Mouse (Mus musculus): ENCODE results near the gene Olfr549. TPM values are rescaled to one million over a fixed set of nuclear protein-coding genes. Genes with fewer than 3 reads are reported as not detected.
A peak's percentile ranks its signal among the peaks of the same experiment; 100 is the strongest.

The Olfr549 gene
- polyA plus RNA-seq, 1 experiment from 2014 or later = not detected

GRCm38 (mm10) chr7:102534449-102534848 lies 15.2 kb upstream of the Olfr549 start, which contains the start of gene Olfr547:
Olfr547 (plus strand) TSS chr7:102534749.
- no peaks in the 10 kb centered on the region for H3K36me3 ChIP-seq
- 94% methylated on average over 1 of the region's 1 CpGs for WGBS
- H3K27ac ChIP-seq = no peak within 1 kb of the TSS
- no peaks in the 10 kb centered on the region for H3K27me3 ChIP-seq
- H3K4me1 ChIP-seq (replicated peaks) = no peaks in the 10 kb centered on the region
- no peak within 1 kb of the TSS for H3K4me3 ChIP-seq (replicated peaks)
- H3K9ac ChIP-seq (replicated peaks) = no peak within 1 kb of the TSS
- no peak for ATAC-seq
- no peaks in the 10 kb centered on the region for H3K9me3 ChIP-seq
- no peak within 1 kb of the TSS for H3K4me2 ChIP-seq (replicated peaks)

DNA sequence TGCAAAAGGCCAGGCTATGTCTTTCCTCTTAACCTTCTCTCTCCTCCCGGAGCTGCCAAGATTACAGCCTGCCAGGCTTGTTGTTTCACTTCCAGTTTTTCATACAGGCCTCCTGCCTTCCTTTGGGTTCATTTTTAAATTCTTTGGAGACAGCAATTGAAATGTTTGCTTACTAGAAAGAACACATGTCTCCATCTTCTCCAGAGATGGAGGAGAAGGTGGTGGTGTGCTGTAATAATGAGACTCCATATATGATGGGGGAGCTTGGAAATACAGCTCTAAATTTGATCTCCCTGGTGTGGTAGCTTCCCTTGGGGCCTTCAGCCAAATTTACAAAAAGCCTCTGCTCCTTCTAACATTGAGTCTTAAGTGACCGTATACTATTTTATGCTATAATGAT lies 9.1 kb upstream of the Olfr549 start, which contains the start of gene Olfr548-ps1:
Olfr548-ps1 (plus strand) TSS at position 301 of the 400 bp plus-strand sequence.
- no peaks in the 10 kb centered on the region for H3K4me1 ChIP-seq (replicated peaks)
- no peaks in the 10 kb centered on the region for H3K27me3 ChIP-seq
- no peak for ATAC-seq
- no peak within 1 kb of the TSS for H3K27ac ChIP-seq
- H3K9me3 ChIP-seq = no peaks in the 10 kb centered on the region
- H3K9ac ChIP-seq (replicated peaks) = no peak within 1 kb of the TSS
- H3K4me3 ChIP-seq (replicated peaks) = no peak within 1 kb of the TSS
- 93% methylated on average over 2 of the region's 2 CpGs for WGBS
- no peak within 1 kb of the TSS for H3K4me2 ChIP-seq (replicated peaks)
- H3K36me3 ChIP-seq = no peaks in the 10 kb centered on the region

DNA sequence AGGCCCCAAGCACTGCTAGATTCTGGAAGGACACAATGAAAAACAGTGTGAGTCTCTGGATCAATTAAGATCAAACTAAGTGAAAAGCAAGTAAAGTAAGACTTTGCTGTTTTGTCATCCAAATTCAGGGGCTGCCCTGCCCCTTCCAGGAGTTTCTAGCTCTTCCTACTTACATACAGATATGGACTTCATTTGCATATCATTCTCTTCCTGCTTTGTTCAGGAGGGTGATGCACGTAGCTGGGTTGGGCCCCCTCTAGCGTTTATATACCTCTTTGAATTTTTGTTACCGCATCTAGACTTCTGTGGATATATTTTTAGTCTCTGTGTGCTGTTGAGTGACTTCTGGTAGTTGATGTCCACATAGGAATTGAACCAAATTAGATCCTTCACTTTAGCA lies 8.4 kb upstream of the Olfr549 start:
- 71% methylated on average over 3 of the region's 3 CpGs for WGBS
- no peak overlapping the region for H3K9ac ChIP-seq (replicated peaks)
- H3K4me2 ChIP-seq (replicated peaks) = no peak overlapping the region
- no peaks in the 10 kb centered on the region for H3K4me1 ChIP-seq (replicated peaks)
- ATAC-seq = no peak
- no peaks in the 10 kb centered on the region for H3K36me3 ChIP-seq
- no peaks in the 10 kb centered on the region for H3K27me3 ChIP-seq
- H3K9me3 ChIP-seq = no peaks in the 10 kb centered on the region
- no peak overlapping the region for H3K27ac ChIP-seq
- H3K4me3 ChIP-seq (replicated peaks) = no peak overlapping the region

GRCm38 (mm10) chr7:102553279-102553678 lies 3.6 kb downstream of the Olfr549 start:
- Histone ChIP-seq H3K36me3 (no peaks in the 10 kb centered on the region), H3K9me3 (no peaks in the 10 kb centered on the region), H3K27me3 (no peaks in the 10 kb centered on the region), H3K4me2 (replicated peaks) (no peak overlapping the region), H3K9ac (replicated peaks) (no peak overlapping the region), H3K27ac (no peak overlapping the region), H3K4me3 (replicated peaks) (no peak overlapping the region), H3K4me1 (replicated peaks) (no peaks in the 10 kb centered on the region)
- no peak for ATAC-seq
- WGBS = 85% methylated on average over 3 of the region's 3 CpGs

DNA sequence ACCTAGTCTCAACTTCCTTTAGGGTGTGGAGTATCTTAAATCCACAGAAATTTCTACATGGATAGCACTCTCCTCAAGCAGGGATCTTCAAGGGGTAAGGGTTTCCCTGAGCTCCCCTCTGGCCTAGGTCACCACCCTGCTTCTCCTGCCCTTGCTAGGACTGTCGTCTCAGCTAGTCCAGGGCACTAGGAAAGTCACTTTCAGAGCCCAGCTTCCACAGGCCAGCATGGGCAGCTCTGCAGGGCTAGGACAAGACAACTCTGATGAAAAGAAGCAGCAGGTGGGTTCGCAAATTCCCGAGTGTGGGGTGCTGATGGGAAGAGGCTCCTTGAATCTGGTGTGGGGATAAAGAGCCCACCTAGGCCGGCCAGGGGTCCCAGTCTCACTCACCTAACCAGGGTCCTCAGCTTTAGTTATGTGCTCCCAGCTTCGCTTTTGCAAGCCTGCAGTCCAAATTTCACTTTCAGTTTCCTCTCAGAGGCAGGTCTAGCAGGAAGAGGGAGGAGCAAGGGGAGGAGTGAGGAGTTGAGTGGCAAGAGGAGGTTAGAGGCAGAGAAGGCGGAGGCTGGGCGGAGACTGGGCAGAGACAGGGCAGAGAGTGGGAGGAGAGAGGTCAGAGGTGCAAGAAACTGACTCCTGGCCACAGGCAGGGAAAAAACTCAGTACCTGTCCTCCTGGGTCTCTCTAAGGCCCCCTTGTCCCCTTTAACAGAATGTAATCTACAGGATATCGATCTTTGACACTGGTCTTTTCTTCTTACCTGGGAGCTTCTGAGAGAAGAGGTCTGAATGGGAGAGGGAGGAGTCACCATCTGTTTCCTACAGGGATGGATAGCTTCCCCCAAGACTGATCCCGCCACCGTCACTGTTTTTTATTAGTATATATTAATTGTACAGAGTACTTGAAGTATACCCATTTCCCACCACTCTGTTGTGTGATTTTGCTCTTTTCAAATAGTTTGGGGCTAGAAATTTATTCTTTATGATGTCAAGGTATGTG lies 15.6 kb downstream of the Olfr549 start, which contains the start of gene Trim21:
Trim21 (minus strand) TSS at position 488 of the 999 bp plus-strand sequence.
- Histone ChIP-seq H3K4me3 (replicated peaks) (peak within 1 kb of the TSS; percentile 23), H3K4me2 (replicated peaks) (peak within 1 kb of the TSS; percentile 38), H3K27ac (no peak within 1 kb of the TSS), H3K27me3 (no peaks in the 10 kb centered on the region), H3K9ac (replicated peaks) (no peak within 1 kb of the TSS), H3K4me1 (replicated peaks) (peaks cover 8% of the 10 kb centered on the region; the same call in 1 of the 2 replicates), H3K9me3 (no peaks in the 10 kb centered on the region), H3K36me3 (no peaks in the 10 kb centered on the region)
- 23% methylated on average over 10 of the region's 10 CpGs for WGBS
- peak; percentile 68 for ATAC-seq

GRCm38 (mm10) chr7:102566219-102566618 lies 16.5 kb downstream of the Olfr549 start:
- H3K27me3 ChIP-seq = no peaks in the 10 kb centered on the region
- no peak overlapping the region for H3K4me2 ChIP-seq (replicated peaks)
- ATAC-seq = no peak
- no peaks in the 10 kb centered on the region for H3K36me3 ChIP-seq
- 91% methylated on average over 4 of the region's 4 CpGs for WGBS
- no peak overlapping the region for H3K4me3 ChIP-seq (replicated peaks)
- no peaks in the 10 kb centered on the region for H3K9me3 ChIP-seq
- H3K4me1 ChIP-seq (replicated peaks) = no peaks in the 10 kb centered on the region; the same call in 1 of the 2 replicates
- H3K9ac ChIP-seq (replicated peaks) = no peak overlapping the region
- H3K27ac ChIP-seq = no peak overlapping the region

GRCm38 (mm10) chr7:102571142-102571541 lies 21.5 kb downstream of the Olfr549 start, which contains the start of gene Olfr550:
Olfr550 (plus strand) TSS chr7:102571442.
- Histone ChIP-seq H3K27ac (no peak within 1 kb of the TSS), H3K36me3 (no peaks in the 10 kb centered on the region), H3K4me2 (replicated peaks) (no peak within 1 kb of the TSS), H3K27me3 (no peaks in the 10 kb centered on the region), H3K4me3 (replicated peaks) (no peak within 1 kb of the TSS), H3K9ac (replicated peaks) (no peak within 1 kb of the TSS), H3K4me1 (replicated peaks) (peaks cover 13% of the 10 kb centered on the region), H3K9me3 (no peaks in the 10 kb centered on the region)
- 95% methylated on average over 8 of the region's 8 CpGs for whole genome bisulfite sequencing
- ATAC-seq = no peak

DNA sequence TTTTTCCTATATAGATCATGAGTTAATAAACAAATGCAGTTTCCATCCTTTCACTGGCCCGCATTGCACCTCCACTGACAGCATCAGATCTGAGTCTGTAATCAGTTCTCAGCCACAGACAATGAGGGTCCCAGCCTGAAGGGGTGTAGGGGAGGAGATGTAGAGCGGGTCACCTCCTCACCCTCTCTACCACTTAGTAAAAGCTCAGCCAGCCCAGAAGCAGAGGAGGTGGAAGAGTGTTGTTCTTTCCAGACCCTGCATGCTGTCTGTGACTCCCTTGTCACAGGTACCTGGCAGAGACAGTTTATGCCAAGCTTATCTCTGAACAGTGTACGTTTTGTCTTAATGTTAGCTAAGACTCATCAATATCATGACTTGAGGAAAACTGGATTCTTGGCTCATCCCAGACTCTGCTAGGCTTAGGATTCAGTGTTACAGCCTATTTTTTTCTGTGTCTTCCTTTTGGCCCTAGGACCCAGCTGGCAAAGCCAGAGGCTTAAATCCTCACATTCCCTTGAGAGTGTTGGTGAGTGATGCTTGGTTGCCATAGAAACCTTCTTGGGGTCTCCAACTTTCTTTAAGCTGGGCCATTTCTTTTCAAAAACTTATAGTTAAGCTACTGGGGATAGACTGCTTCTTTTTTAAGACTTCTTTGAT lies 23.6 kb downstream of the Olfr549 start:
- peaks cover 13% of the 10 kb centered on the region for H3K4me1 ChIP-seq (replicated peaks)
- no peak overlapping the region for H3K4me3 ChIP-seq (replicated peaks)
- no peak overlapping the region for H3K4me2 ChIP-seq (replicated peaks)
- no peaks in the 10 kb centered on the region for H3K9me3 ChIP-seq
- H3K27ac ChIP-seq = peak overlapping the region; percentile 6; the same call in 1 of the 2 replicates
- ATAC-seq = peak; percentile 88
- no peaks in the 10 kb centered on the region for H3K27me3 ChIP-seq
- H3K36me3 ChIP-seq = no peaks in the 10 kb centered on the region
- 35% methylated on average over 3 of the region's 3 CpGs for WGBS
- no peak overlapping the region for H3K9ac ChIP-seq (replicated peaks)

DNA sequence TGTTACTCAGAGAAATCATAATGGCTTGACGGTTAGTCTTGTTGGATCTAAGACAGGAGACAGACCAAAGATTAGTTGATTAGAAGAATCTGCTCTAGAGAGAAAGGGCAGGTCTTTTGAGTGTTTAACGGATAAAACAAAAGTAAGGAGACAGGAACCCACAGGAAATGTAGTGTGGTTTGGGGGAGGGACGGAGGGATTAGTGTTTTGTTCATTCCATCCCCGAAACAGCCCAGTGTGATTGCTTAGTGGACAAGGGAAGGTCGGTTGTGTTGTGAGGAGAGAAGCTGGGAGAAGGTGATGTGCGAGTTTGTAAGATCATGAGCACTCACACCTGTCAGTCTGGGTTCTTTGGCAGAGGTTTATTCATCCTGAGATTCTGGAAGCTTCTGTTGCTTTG lies 26.3 kb downstream of the Olfr549 start:
- no peak for ATAC-seq
- 63% methylated on average over 6 of the region's 6 CpGs for WGBS
- Histone ChIP-seq H3K9ac (replicated peaks) (no peak overlapping the region), H3K4me2 (replicated peaks) (no peak overlapping the region), H3K27me3 (no peaks in the 10 kb centered on the region), H3K4me3 (replicated peaks) (no peak overlapping the region), H3K36me3 (no peaks in the 10 kb centered on the region), H3K27ac (no peak overlapping the region), H3K4me1 (replicated peaks) (peaks cover 13% of the 10 kb centered on the region), H3K9me3 (no peaks in the 10 kb centered on the region)

GRCm38 (mm10) chr7:102591786-102592185 lies 42.1 kb downstream of the Olfr549 start, which contains the start of gene Olfr551:
Olfr551 (minus strand) TSS chr7:102591886.
- Histone ChIP-seq H3K4me1 (replicated peaks) (no peaks in the 10 kb centered on the region), H3K9me3 (no peaks in the 10 kb centered on the region), H3K9ac (replicated peaks) (no peak within 1 kb of the TSS), H3K36me3 (no peaks in the 10 kb centered on the region), H3K4me3 (replicated peaks) (no peak within 1 kb of the TSS), H3K27ac (no peak within 1 kb of the TSS), H3K27me3 (no peaks in the 10 kb centered on the region), H3K4me2 (replicated peaks) (no peak within 1 kb of the TSS)
- WGBS = 94% methylated on average over 3 of the region's 3 CpGs
- no peak for ATAC-seq

DNA sequence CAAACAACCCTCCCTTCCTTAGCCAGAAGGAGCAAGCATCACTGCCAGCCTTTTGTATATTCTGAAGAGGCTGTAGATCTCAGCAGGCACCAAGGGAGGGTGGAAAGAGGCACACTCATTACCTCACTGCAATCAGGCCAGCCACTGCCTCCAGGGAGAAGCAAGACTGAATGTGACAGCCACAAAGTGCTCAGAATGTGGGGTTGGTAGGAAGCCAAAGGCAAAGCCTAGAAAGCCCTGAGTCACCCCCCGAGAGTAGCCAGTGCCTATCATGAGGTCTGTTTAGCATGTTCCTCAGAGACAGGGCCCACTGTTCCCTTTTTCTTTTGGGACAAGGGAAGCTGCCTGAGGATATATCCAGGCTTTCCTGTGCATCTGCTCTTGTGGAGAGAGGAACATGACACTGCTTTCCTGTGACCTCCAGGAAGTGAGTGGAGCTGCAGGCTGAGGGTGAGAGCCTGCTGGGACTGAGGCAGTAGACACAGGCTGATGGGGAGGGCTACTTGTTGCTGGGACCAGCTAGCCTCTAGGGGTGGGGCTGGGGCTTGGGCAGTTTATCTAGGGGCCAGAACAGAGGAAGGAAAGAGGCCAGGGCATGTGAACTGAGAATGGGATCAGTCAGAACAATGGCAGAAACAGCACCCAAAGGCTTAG lies 47.8 kb downstream of the Olfr549 start, which contains the start of gene Olfr552:
Olfr552 (plus strand) TSS at position 393 of the 654 bp plus-strand sequence.
- no peak within 1 kb of the TSS for H3K9ac ChIP-seq (replicated peaks)
- WGBS = 76% methylated on average over 1 of the region's 1 CpGs
- no peaks in the 10 kb centered on the region for H3K27me3 ChIP-seq
- H3K4me3 ChIP-seq (replicated peaks) = no peak within 1 kb of the TSS
- no peaks in the 10 kb centered on the region for H3K9me3 ChIP-seq
- H3K27ac ChIP-seq = no peak within 1 kb of the TSS
- no peak within 1 kb of the TSS for H3K4me2 ChIP-seq (replicated peaks)
- ATAC-seq = no peak
- H3K4me1 ChIP-seq (replicated peaks) = no peaks in the 10 kb centered on the region
- H3K36me3 ChIP-seq = no peaks in the 10 kb centered on the region
